Mouse (Mus musculus): ENCODE data around the gene Gm6482. TPM values are rescaled to one million over a fixed set of nuclear protein-coding genes. Genes with fewer than 3 reads are reported as not detected.
"Not testable (repeated sequence)": the region's sequence is repeated elsewhere in the genome, so short reads cannot be mapped to it uniquely, and the experiment has no call there.

Gm6482 gene
- total RNA-seq (2014; rRNA removed; ENCODE audit: low replicate concordance) (not detected in 2 replicates), polyA plus RNA-seq (2015; fragmentation: Nextera tagmentation; extraction: Ambion mirVana) (not detected in 2 replicates)

DNA sequence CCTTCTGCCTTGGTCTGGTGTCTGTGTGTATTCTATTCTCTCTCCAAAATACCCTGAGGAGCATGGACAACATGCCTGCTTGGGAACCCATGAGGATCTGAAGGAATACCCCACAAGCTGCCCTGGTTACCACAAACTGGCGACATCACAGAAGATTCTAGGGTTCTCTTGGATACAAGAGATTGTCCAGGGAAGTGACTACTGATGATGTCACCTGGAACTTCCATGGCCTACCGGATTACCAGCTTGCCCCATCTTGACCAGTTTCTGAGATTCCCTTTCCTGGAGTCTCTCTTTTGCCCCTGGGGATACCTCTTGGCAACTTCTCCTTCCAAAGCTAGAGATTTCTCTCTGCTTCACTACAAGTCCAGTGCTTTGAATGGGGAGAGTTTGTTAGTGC, at the start of gene Gm6482:
Gene Gm6482 (minus strand): TSS at position 101 of the 400 bp plus-strand sequence.
- H3K36me3 ChIP-seq (replicated peaks; ENCODE audit: control insufficient read depth, insufficient read depth, low read length); H3K4me1 ChIP-seq (ENCODE audit: control insufficient read depth, insufficient read depth); H3K9me3 ChIP-seq (replicated peaks; ENCODE audit: control insufficient read depth, low read length); H3K27me3 ChIP-seq (ENCODE audit: control insufficient read depth, insufficient read depth, low read length); ATAC-seq (ENCODE audit: insufficient read depth, low read depth); H3K4me3 ChIP-seq (ENCODE audit: low read depth, low read length); H3K9ac ChIP-seq (replicated peaks; ENCODE audit: low read depth, low read length); H3K27ac ChIP-seq (ENCODE audit: low read depth); H3K4me2 ChIP-seq (ENCODE audit: low read depth, low read length); DNase-seq (ENCODE audit: low spot score): not testable (repeated sequence)
- WGBS = no CpG with 5 or more reads among the region's 2 CpGs

DNA sequence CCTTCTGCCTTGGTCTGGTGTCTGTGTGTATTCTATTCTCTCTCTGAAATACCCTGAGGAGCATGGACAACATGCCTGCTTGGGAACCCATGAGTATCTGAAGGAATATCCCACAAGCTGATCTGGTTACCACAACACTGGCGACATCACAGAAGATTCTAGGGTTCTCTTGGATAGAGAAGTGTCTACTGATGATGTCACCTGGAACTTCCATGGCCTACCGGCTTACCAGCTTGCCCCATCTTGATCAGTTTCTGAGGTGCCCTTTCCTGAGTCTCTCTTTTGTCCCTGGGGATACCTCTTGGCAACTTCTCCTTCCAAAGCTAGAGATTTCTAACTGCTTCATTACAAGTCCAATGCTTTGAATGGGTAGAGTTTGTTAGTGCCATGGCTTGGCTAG, 45.3 kb upstream of the Gm6482 start, which contains the start of gene Gm7954:
Gene Gm7954 (minus strand): TSS at position 101 of the 400 bp plus-strand sequence.
- WGBS = no CpG with 5 or more reads among the region's 2 CpGs
- ATAC-seq (ENCODE audit: insufficient read depth, low read depth) = not testable (repeated sequence)

DNA sequence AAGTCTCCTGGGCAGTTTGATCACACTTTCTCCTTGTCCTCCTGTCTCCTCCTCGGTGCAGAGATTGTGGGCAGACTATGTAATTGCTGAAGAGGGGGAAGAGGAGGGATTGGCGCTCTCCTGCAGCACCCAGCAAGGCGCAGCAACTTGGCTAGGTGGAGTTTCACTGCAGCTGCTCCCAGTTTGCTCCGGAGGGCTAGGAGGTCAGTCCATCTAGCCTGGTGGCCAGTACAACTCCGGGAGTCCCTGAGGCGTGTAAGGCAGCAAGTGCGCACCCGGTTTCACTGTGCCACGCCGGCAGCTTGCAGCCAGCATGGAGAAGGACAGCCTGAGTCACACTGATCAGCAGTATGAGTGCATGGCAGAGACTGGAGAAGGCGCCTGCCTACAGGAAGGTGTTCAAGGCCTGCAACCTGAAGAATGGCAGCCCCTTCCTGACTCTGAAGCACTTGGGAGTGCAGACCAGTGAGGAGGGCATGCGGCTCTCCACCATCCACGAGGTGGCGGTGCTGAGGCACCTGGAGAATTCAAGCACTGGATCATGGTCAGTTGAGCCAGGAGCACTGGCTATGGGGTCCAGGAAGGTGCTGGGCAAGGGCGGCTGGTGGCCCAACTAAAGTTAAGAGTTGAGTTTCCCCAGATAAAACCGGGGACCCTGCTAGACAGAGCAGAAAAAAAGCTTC, 17.5 kb upstream of the Gm6482 start:
- ATAC-seq (ENCODE audit: insufficient read depth, low read depth) = not testable (repeated sequence)

More for the DNA sequence above, 45.3 kb upstream of the Gm6482 start, which contains the start of gene Gm7954:
- not testable (repeated sequence) for H3K4me2 ChIP-seq (ENCODE audit: low read depth, low read length); H3K9ac ChIP-seq (replicated peaks; ENCODE audit: low read depth, low read length); DNase-seq (ENCODE audit: low spot score); H3K27me3 ChIP-seq (ENCODE audit: control insufficient read depth, insufficient read depth, low read length); H3K27ac ChIP-seq (ENCODE audit: low read depth); H3K36me3 ChIP-seq (replicated peaks; ENCODE audit: control insufficient read depth, insufficient read depth, low read length); H3K4me3 ChIP-seq (ENCODE audit: low read depth, low read length); H3K4me1 ChIP-seq (ENCODE audit: control insufficient read depth, insufficient read depth); H3K9me3 ChIP-seq (replicated peaks; ENCODE audit: control insufficient read depth, low read length)

DNA sequence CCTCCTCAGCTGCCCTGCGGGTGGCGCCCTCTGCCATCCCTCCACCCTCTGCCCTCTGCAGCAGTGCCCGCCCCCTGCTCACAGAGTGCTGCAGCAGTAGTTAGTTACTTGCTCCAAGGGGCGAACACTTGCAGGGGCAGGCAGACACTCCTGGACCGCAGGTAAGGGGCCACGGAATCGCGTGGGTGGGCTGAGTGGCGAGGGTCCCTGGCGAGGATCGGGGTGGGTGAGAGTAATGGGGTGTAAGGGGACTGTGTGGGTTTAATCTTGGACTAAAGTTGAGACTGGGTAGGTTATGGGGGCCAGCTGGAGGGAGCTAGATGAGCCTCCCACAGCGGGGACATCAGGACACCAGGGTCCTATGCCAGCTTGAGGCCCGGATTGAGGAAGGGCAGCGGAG, 16.6 kb upstream of the Gm6482 start:
- WGBS = 11% methylated on average over 14 of the region's 14 CpGs
- not testable (repeated sequence) for H3K4me1 ChIP-seq (ENCODE audit: control insufficient read depth, insufficient read depth); ATAC-seq (ENCODE audit: insufficient read depth, low read depth); H3K36me3 ChIP-seq (replicated peaks; ENCODE audit: control insufficient read depth, insufficient read depth, low read length); H3K27ac ChIP-seq (ENCODE audit: low read depth); H3K9me3 ChIP-seq (replicated peaks; ENCODE audit: control insufficient read depth, low read length); H3K27me3 ChIP-seq (ENCODE audit: control insufficient read depth, insufficient read depth, low read length); H3K9ac ChIP-seq (replicated peaks; ENCODE audit: low read depth, low read length); H3K4me3 ChIP-seq (ENCODE audit: low read depth, low read length)
- peak overlapping the region; percentile 43; the same call in 1 of the 2 replicates for H3K4me2 ChIP-seq (ENCODE audit: low read depth, low read length)
- DNase-seq (ENCODE audit: low spot score) = peak; percentile 2

More for the DNA sequence above, 17.5 kb upstream of the Gm6482 start:
- peak overlapping the region; percentile 43; the same call in 1 of the 2 replicates for H3K4me2 ChIP-seq (ENCODE audit: low read depth, low read length)
- H3K4me3 ChIP-seq (ENCODE audit: low read depth, low read length) = peak overlapping the region; percentile 16; the same call in 1 of the 2 replicates
- not testable (repeated sequence) for H3K27me3 ChIP-seq (ENCODE audit: control insufficient read depth, insufficient read depth, low read length); H3K36me3 ChIP-seq (replicated peaks; ENCODE audit: control insufficient read depth, insufficient read depth, low read length); H3K27ac ChIP-seq (ENCODE audit: low read depth); H3K9me3 ChIP-seq (replicated peaks; ENCODE audit: control insufficient read depth, low read length); H3K4me1 ChIP-seq (ENCODE audit: control insufficient read depth, insufficient read depth); H3K9ac ChIP-seq (replicated peaks; ENCODE audit: low read depth, low read length)
- 8% methylated on average over 9 of the region's 16 CpGs for WGBS
- peak; percentile 46 for TF ChIP-seq CTCF (IDR thresholded peaks at IDR 0.05; ENCODE audit: low read depth)
- DNase-seq (ENCODE audit: low spot score) = peak; percentile 5

- WGBS = no CpG with 5 or more reads among the region's 3 CpGs
- ATAC-seq (ENCODE audit: insufficient read depth, low read depth); DNase-seq (ENCODE audit: low spot score); H3K4me2 ChIP-seq (ENCODE audit: low read depth, low read length); H3K27me3 ChIP-seq (ENCODE audit: control insufficient read depth, insufficient read depth, low read length); H3K4me3 ChIP-seq (ENCODE audit: low read depth, low read length); H3K4me1 ChIP-seq (ENCODE audit: control insufficient read depth, insufficient read depth); H3K27ac ChIP-seq (ENCODE audit: low read depth); H3K9me3 ChIP-seq (replicated peaks; ENCODE audit: control insufficient read depth, low read length); H3K36me3 ChIP-seq (replicated peaks; ENCODE audit: control insufficient read depth, insufficient read depth, low read length); H3K9ac ChIP-seq (replicated peaks; ENCODE audit: low read depth, low read length): not testable (repeated sequence)
These were observed 21.8 kb downstream of the Gm6482 start, which contains the start of gene Gm7945 for GRCm38 (mm10) chr14:41386279-41386678. TSS of gene Gm7945 (minus strand) at chr14:41386379.

Other genes with a start within 250 kb of the Gm6482 start
- gene Sftpd, start 223.1 kb downstream of the Gm6482 start, total RNA-seq (2014; rRNA removed; ENCODE audit: low replicate concordance) = not detected in 2 replicates
- gene Sftpd, start 223.1 kb downstream of the Gm6482 start, polyA plus RNA-seq (2015; fragmentation: Nextera tagmentation; extraction: Ambion mirVana) = 0.44 and 1.9 TPM in 2 replicates
- gene Gm2832, start 129.5 kb downstream of the Gm6482 start, total RNA-seq (2014; rRNA removed; ENCODE audit: low replicate concordance) = not detected in 2 replicates
- gene Gm2832, start 129.5 kb downstream of the Gm6482 start, polyA plus RNA-seq (2015; fragmentation: Nextera tagmentation; extraction: Ambion mirVana) = not detected in 2 replicates
- gene Gm5798, start 59.7 kb downstream of the Gm6482 start, total RNA-seq (2014; rRNA removed; ENCODE audit: low replicate concordance) = not detected in 2 replicates
- not detected in 2 replicates for gene Gm5798, start 59.7 kb downstream of the Gm6482 start, polyA plus RNA-seq (2015; fragmentation: Nextera tagmentation; extraction: Ambion mirVana)
- gene Gm7945, start 21.9 kb downstream of the Gm6482 start, total RNA-seq (2014; rRNA removed; ENCODE audit: low replicate concordance) = not detected in 2 replicates
- not detected in 2 replicates for gene Gm7945, start 21.9 kb downstream of the Gm6482 start, polyA plus RNA-seq (2015; fragmentation: Nextera tagmentation; extraction: Ambion mirVana)
- not detected in 2 replicates for gene Gm7954, start 45.2 kb upstream of the Gm6482 start, total RNA-seq (2014; rRNA removed; ENCODE audit: low replicate concordance)
- gene Gm7954, start 45.2 kb upstream of the Gm6482 start, polyA plus RNA-seq (2015; fragmentation: Nextera tagmentation; extraction: Ambion mirVana) = not detected in 2 replicates
- gene Gm3486, start 81.2 kb upstream of the Gm6482 start, total RNA-seq (2014; rRNA removed; ENCODE audit: low replicate concordance) = not detected in 2 replicates
- gene Gm3486, start 81.2 kb upstream of the Gm6482 start, polyA plus RNA-seq (2015; fragmentation: Nextera tagmentation; extraction: Ambion mirVana) = not detected in 2 replicates
- gene Gm7970, start 147.3 kb upstream of the Gm6482 start, total RNA-seq (2014; rRNA removed; ENCODE audit: low replicate concordance) = not detected in 2 replicates
- not detected in 2 replicates for gene Gm7970, start 147.3 kb upstream of the Gm6482 start, polyA plus RNA-seq (2015; fragmentation: Nextera tagmentation; extraction: Ambion mirVana)
- gene 1700049E17Rik2, start 164.9 kb upstream of the Gm6482 start, total RNA-seq (2014; rRNA removed; ENCODE audit: low replicate concordance) = not detected in 2 replicates
- not detected in 2 replicates for gene 1700049E17Rik2, start 164.9 kb upstream of the Gm6482 start, polyA plus RNA-seq (2015; fragmentation: Nextera tagmentation; extraction: Ambion mirVana)
- gene Gm3072, start 216.3 kb upstream of the Gm6482 start, total RNA-seq (2014; rRNA removed; ENCODE audit: low replicate concordance) = not detected in 2 replicates
- gene Gm3072, start 216.3 kb upstream of the Gm6482 start, polyA plus RNA-seq (2015; fragmentation: Nextera tagmentation; extraction: Ambion mirVana) = not detected in 2 replicates
- gene Gm3676, start 238.2 kb upstream of the Gm6482 start, total RNA-seq (2014; rRNA removed; ENCODE audit: low replicate concordance) = not detected in 2 replicates
- gene Gm3676, start 238.2 kb upstream of the Gm6482 start, polyA plus RNA-seq (2015; fragmentation: Nextera tagmentation; extraction: Ambion mirVana) = not detected in 2 replicates

Measured in heart, postnatal 0 days (tissue).